25 mouse cellular contexts compared by ENCODE assay signal in genomic region chr8:94779534-94780294, GRCm38 (mm10). TPM values are rescaled to one million over a fixed set of nuclear protein-coding genes. Genes with fewer than 3 reads are reported as not detected.
DNase-seq lines count a peak whose midpoint lies in the region; ATAC-seq and TF ChIP-seq lines count a peak whose summit lies in the region.
"Had no signal": no experiment of that assay in that cellular context is flagged by ENCODE, and none has a peak within 500 bp of the region (broad histone marks: within the 10 kb centered on the region; RNA-seq: fewer than 3 reads in every experiment).

No protein-coding gene starts in this region.

- H3K79me2 ChIP-seq in CH12.LX (replicated peaks; ENCODE audit: control insufficient read depth, extremely low read depth, insufficient read depth, poor library complexity, severe bottlenecking) = peaks cover 2% of the 10 kb centered on the region; the same call in 1 of the 2 replicates

- dilution Hi-C loops in CH12.LX (cut with MboI; ENCODE audit: extremely low pct_ligation_motif_present, extremely low pct_unique_long_range_greater_than_20kb, low sequenced_read_pairs) = no loop called here

- H3K27ac ChIP-seq in intestine, postnatal 0 days (ENCODE audit: low read depth, low read length) = no peak overlapping the region
- H3K27ac ChIP-seq in intestine, embryonic 16.5 days (ENCODE audit: low read length) = no peak overlapping the region; the same call in 1 of the 2 replicates
- peak overlapping the region; percentile 97 for H3K27ac ChIP-seq in CH12.LX (ENCODE audit: insufficient read depth, low read depth)
- peak overlapping the region; percentile 56; the same call in 1 of the 2 replicates for H3K27ac ChIP-seq in limb, embryonic 10.5 days
- H3K27ac ChIP-seq: embryonic facial prominence, embryonic 13.5 days; forebrain, embryonic 13.5 days; gastrocnemius, adult 2 months had no signal

- H3K4me3 ChIP-seq in intestine, postnatal 0 days (ENCODE audit: low read depth, low read length) = no peak overlapping the region
- H3K4me3 ChIP-seq in intestine, embryonic 16.5 days (ENCODE audit: low read length) = no peak overlapping the region
- peak overlapping the region; percentile 72 to 84 (median 78) for H3K4me3 ChIP-seq in CH12.LX (replicated peaks in 1 of 3; ENCODE audit: low read depth in 2 of 3, low read length in 2 of 3, poor library complexity in 1 of 3)
- peak overlapping the region; percentile 56; the same call in 1 of the 2 replicates for H3K4me3 ChIP-seq in E14TG2a.4 (replicated peaks; ENCODE audit: low read length)
- H3K4me3 ChIP-seq in limb, embryonic 10.5 days = no peak overlapping the region
- H3K4me3 ChIP-seq: embryonic facial prominence, embryonic 13.5 days; forebrain, embryonic 13.5 days; gastrocnemius, adult 2 months; heart, embryonic 15.5 days; hindbrain, embryonic 12.5 days had no signal

- peaks cover 19% of the 10 kb centered on the region for H3K4me1 ChIP-seq in intestine, postnatal 0 days (replicated peaks; ENCODE audit: control insufficient read depth, insufficient read depth, low read length)
- H3K4me1 ChIP-seq in intestine, embryonic 16.5 days (ENCODE audit: control insufficient read depth, insufficient read depth, low read length) = peaks cover 39% of the 10 kb centered on the region
- H3K4me1 ChIP-seq in CH12.LX (ENCODE audit: control insufficient read depth in 1 of 2, insufficient read depth in 2 of 2) (peaks cover 30 to 67% of the 10 kb centered on the region in 2 experiments), E14TG2a.4 (replicated peaks; ENCODE audit: low read depth, low read length) (peaks cover 37% of the 10 kb centered on the region)
- H3K4me1 ChIP-seq in limb, embryonic 10.5 days = peaks cover 27% of the 10 kb centered on the region

- WGBS in intestine, postnatal 0 days = 96% methylated on average over 16 of the region's 16 CpGs
- 92% methylated on average over 16 of the region's 16 CpGs for WGBS in intestine, embryonic 16.5 days
- WGBS in limb, embryonic 10.5 days = 94% methylated on average over 16 of the region's 16 CpGs

- peak; percentile 67 for TF ChIP-seq EP300 in CH12.LX (IDR thresholded peaks at IDR 0.05; ENCODE audit: low read length)

- DNase-seq in CH12.LX (ENCODE audit: extremely low read depth) = peak; percentile 94
- DNase-seq in limb, embryonic 10.5 days (ENCODE audit: low spot score) = peak; percentile 28
- no peak for DNase-seq in ovary, adult 18-20 months (ENCODE audit: low spot score)
- no peak for DNase-seq in gastrocnemius, adult 18-20 months (ENCODE audit: low spot score)
- DNase-seq: adrenal gland, postnatal 14 days; cerebellum, adult 11-12 months; cerebellum, adult 9-10 months; cerebellum, postnatal 25 days; forebrain, postnatal 0 days; gastrocnemius, adult 2 months; gastrocnemius, postnatal 25 days; heart, postnatal 36 days had no signal

- ATAC-seq in intestine, postnatal 0 days = no peak
- no peak for ATAC-seq in intestine, embryonic 16.5 days
- ATAC-seq: forebrain, embryonic 13.5 days; forebrain, postnatal 0 days; hindbrain, embryonic 16.5 days; Patski had no signal

- peak; percentile 64 for TF ChIP-seq POLR2A in CH12.LX (IDR thresholded peaks at IDR 0.05; ENCODE audit: low read depth, low read length)

- in situ Hi-C loops in CH12.LX (cut with MboI; ENCODE audit: low pct_ligation_motif_present, low pct_unique_long_range_greater_than_20kb, low sequenced_read_pairs) = loop anchor here (5.0 kb wide), 2 partner anchors 37 to 72 kb away; no protein-coding TSS in a partner anchor

- H3K9me3 ChIP-seq in intestine, postnatal 0 days (ENCODE audit: control insufficient read depth) = no peaks in the 10 kb centered on the region
- H3K9me3 ChIP-seq in intestine, embryonic 16.5 days (ENCODE audit: control insufficient read depth, low read length) = no peaks in the 10 kb centered on the region
- no peaks in the 10 kb centered on the region for H3K9me3 ChIP-seq in CH12.LX (replicated peaks; ENCODE audit: low read length)
- H3K9me3 ChIP-seq in E14TG2a.4 (ENCODE audit: low read length) = no peaks in the 10 kb centered on the region
- no peaks in the 10 kb centered on the region for H3K9me3 ChIP-seq in limb, embryonic 10.5 days (replicated peaks)
- H3K9me3 ChIP-seq: embryonic facial prominence, embryonic 13.5 days; forebrain, embryonic 13.5 days; heart, embryonic 15.5 days; hindbrain, embryonic 12.5 days had no signal

- H3K36me3 ChIP-seq in intestine, postnatal 0 days (ENCODE audit: control insufficient read depth, insufficient read depth) = peaks cover 11% of the 10 kb centered on the region
- H3K36me3 ChIP-seq in intestine, embryonic 16.5 days (ENCODE audit: control insufficient read depth, insufficient read depth, low read length) = no peaks in the 10 kb centered on the region
- peaks cover 0 to 21% of the 10 kb centered on the region in 2 experiments for H3K36me3 ChIP-seq in CH12.LX (replicated peaks in 1 of 2; ENCODE audit: control insufficient read depth in 1 of 2, insufficient read depth in 1 of 2, low read length in 1 of 2)
- H3K36me3 ChIP-seq in E14TG2a.4 (ENCODE audit: insufficient read depth, low read length) = no peaks in the 10 kb centered on the region
- no peaks in the 10 kb centered on the region for H3K36me3 ChIP-seq in limb, embryonic 10.5 days
- H3K36me3 ChIP-seq: embryonic facial prominence, embryonic 13.5 days; heart, embryonic 15.5 days; hindbrain, embryonic 12.5 days had no signal

- no peak for TF ChIP-seq RAD21 in CH12.LX (IDR thresholded peaks at IDR 0.05; ENCODE audit: low read depth, low read length)

- H3K9ac ChIP-seq in intestine, postnatal 0 days (ENCODE audit: low read depth, low read length) = no peak overlapping the region
- H3K9ac ChIP-seq in intestine, embryonic 16.5 days (ENCODE audit: low read depth, low read length) = no peak overlapping the region
- peak overlapping the region; percentile 97 for H3K9ac ChIP-seq in CH12.LX (ENCODE audit: insufficient read depth, low read depth)
- H3K9ac ChIP-seq: embryonic facial prominence, embryonic 13.5 days; forebrain, embryonic 13.5 days; forebrain, postnatal 0 days; heart, embryonic 15.5 days; hindbrain, embryonic 12.5 days had no signal

- H3K4me2 ChIP-seq in intestine, postnatal 0 days (replicated peaks; ENCODE audit: low read depth) = no peak overlapping the region
- no peak overlapping the region for H3K4me2 ChIP-seq in intestine, embryonic 16.5 days (ENCODE audit: low read depth, low read length)
- H3K4me2 ChIP-seq in CH12.LX (ENCODE audit: insufficient read depth, low read depth, poor library complexity, severe bottlenecking) = peak overlapping the region; percentile 80
- H3K4me2 ChIP-seq: embryonic facial prominence, embryonic 13.5 days; forebrain, embryonic 13.5 days; heart, embryonic 11.5 days; heart, embryonic 15.5 days; hindbrain, embryonic 12.5 days had no signal

- H3K27me3 ChIP-seq in intestine, postnatal 0 days (replicated peaks; ENCODE audit: control insufficient read depth, insufficient read depth, low read length) = no peaks in the 10 kb centered on the region
- no peaks in the 10 kb centered on the region for H3K27me3 ChIP-seq in intestine, embryonic 16.5 days (replicated peaks; ENCODE audit: control insufficient read depth, insufficient read depth, low read length)
- no peaks in the 10 kb centered on the region for H3K27me3 ChIP-seq in CH12.LX (replicated peaks)
- H3K27me3 ChIP-seq in E14TG2a.4 (ENCODE audit: insufficient read depth, low read length) = peaks cover 46% of the 10 kb centered on the region
- H3K27me3 ChIP-seq in limb, embryonic 10.5 days (ENCODE audit: low read depth, poor library complexity, severe bottlenecking) = peaks cover 12% of the 10 kb centered on the region
- H3K27me3 ChIP-seq: forebrain, embryonic 13.5 days; heart, embryonic 15.5 days; Patski had no signal

- peak; percentile 23; the same call in 1 of the 2 replicates for TF ChIP-seq CTCF in intestine, postnatal 0 days (IDR thresholded peaks at IDR 0.05; ENCODE audit: low read depth)
- TF ChIP-seq CTCF in CH12.LX (conservative IDR thresholded peaks at IDR 0.05 in 1 of 2, IDR thresholded peaks at IDR 0.05 in 1 of 2; ENCODE audit: low read depth in 2 of 2, low read length in 2 of 2) = peak; percentile 26 to 28; a peak in 2 of 4 replicates
- no peak for TF ChIP-seq CTCF in E14TG2a.4 (conservative IDR thresholded peaks at IDR 0.05; ENCODE audit: low read length)

RNA-seq across cellular contexts. Expression of gene Cx3cl1, which starts 7.9 kb away (rescaled TPM):
- polyA plus RNA-seq in intestine, postnatal 0 days (2015; fragmentation: Nextera tagmentation; extraction: Ambion mirVana) = 91.8 and 95.5 TPM in 2 replicates
- 34.7 and 47.2 TPM in 2 replicates for polyA plus RNA-seq in intestine, embryonic 16.5 days (2015; fragmentation: Nextera tagmentation; extraction: Ambion mirVana)
- total RNA-seq in CH12.LX (2012; rRNA removed) = 2.5 and 3.7 TPM in 2 replicates
- 0.19 TPM in 1 of 2 replicates, not detected in the other for total RNA-seq in CH12.LX (2014; rRNA removed)
- 4.2 and 4.6 TPM in 2 replicates for polyA plus RNA-seq in CH12.LX (2012; ENCODE audit: insufficient read length, low read depth)
- polyA plus RNA-seq in limb, embryonic 10.5 days (2016; fragmentation: Nextera tagmentation; extraction: Ambion mirVana) = 2.7 and 5.3 TPM in 2 replicates
- 1 to 10 TPM in 1 of 2 experiments, under 1 TPM in 1; 0.71 to 1.5 TPM for total RNA-seq in gastrocnemius, adult 18-20 months (2021)
- polyA plus RNA-seq: activated CD4-positive, CD25-positive, alpha-beta regulatory T cell, adult 4 months had no signal

RNA-seq across cellular contexts. Expression of gene Ccl17, which starts 30.5 kb away (rescaled TPM):
- 1.2 and 1.3 TPM in 2 replicates for polyA plus RNA-seq in intestine, postnatal 0 days (2015; fragmentation: Nextera tagmentation; extraction: Ambion mirVana)
- 0.29 and 1.3 TPM in 2 replicates for polyA plus RNA-seq in intestine, embryonic 16.5 days (2015; fragmentation: Nextera tagmentation; extraction: Ambion mirVana)
- total RNA-seq in CH12.LX (2012; rRNA removed) (2.1 and 2.2 TPM in 2 replicates), CH12.LX (2014; rRNA removed) (2.5 and 2.6 TPM in 2 replicates)
- 1.3 and 2.5 TPM in 2 replicates for polyA plus RNA-seq in CH12.LX (2012; ENCODE audit: insufficient read length, low read depth)
- not detected in 2 replicates for polyA plus RNA-seq in limb, embryonic 10.5 days (2016; fragmentation: Nextera tagmentation; extraction: Ambion mirVana)
- total RNA-seq in gastrocnemius, adult 18-20 months (2021) = not detected
- total RNA-seq: adrenal gland, postnatal 14 days; forebrain, postnatal 0 days; gastrocnemius, adult 2 months; gastrocnemius, postnatal 25 days; granulocyte monocyte progenitor cell, adult 5-6 weeks; heart, postnatal 36 days had no signal
- polyA plus RNA-seq: embryonic facial prominence, embryonic 13.5 days; forebrain, embryonic 13.5 days; hindbrain, embryonic 12.5 days; intestine, embryonic 14.5 days had no signal

RNA-seq across cellular contexts. Expression of gene Ccl22, which starts 34.3 kb away (rescaled TPM):
- polyA plus RNA-seq in intestine, postnatal 0 days (2015; fragmentation: Nextera tagmentation; extraction: Ambion mirVana) = 0.05 TPM in 1 of 2 replicates, not detected in the other
- 0.10 TPM in 1 of 2 replicates, not detected in the other for polyA plus RNA-seq in intestine, embryonic 16.5 days (2015; fragmentation: Nextera tagmentation; extraction: Ambion mirVana)
- total RNA-seq in CH12.LX (2012; rRNA removed) (1,648 and 3,114 TPM in 2 replicates), CH12.LX (2014; rRNA removed) (1,111 and 1,396 TPM in 2 replicates)
- polyA plus RNA-seq in CH12.LX (2012; ENCODE audit: insufficient read length, low read depth) = 4,019 and 4,546 TPM in 2 replicates
- polyA plus RNA-seq in limb, embryonic 10.5 days (2016; fragmentation: Nextera tagmentation; extraction: Ambion mirVana) = not detected in 2 replicates
- total RNA-seq in gastrocnemius, adult 18-20 months (2021) = not detected
- total RNA-seq: forebrain, postnatal 0 days; gastrocnemius, adult 2 months; gastrocnemius, postnatal 25 days; granulocyte monocyte progenitor cell, adult 5-6 weeks; heart, postnatal 36 days had no signal
- polyA plus RNA-seq: embryonic facial prominence, embryonic 13.5 days; forebrain, embryonic 13.5 days; heart, embryonic 11.5 days; heart, embryonic 15.5 days; hindbrain, embryonic 12.5 days; hindbrain, embryonic 16.5 days; intestine, embryonic 14.5 days; Patski had no signal

RNA-seq across cellular contexts. Expression of gene Coq9, which starts 58.4 kb away (rescaled TPM):
- 79.4 and 80.7 TPM in 2 replicates for polyA plus RNA-seq in intestine, postnatal 0 days (2015; fragmentation: Nextera tagmentation; extraction: Ambion mirVana)
- 142 and 145 TPM in 2 replicates for polyA plus RNA-seq in intestine, embryonic 16.5 days (2015; fragmentation: Nextera tagmentation; extraction: Ambion mirVana)
- total RNA-seq in CH12.LX (2012; rRNA removed) = 68.5 and 82.2 TPM in 2 replicates
- 44.2 and 48.5 TPM in 2 replicates for total RNA-seq in CH12.LX (2014; rRNA removed)
- polyA plus RNA-seq in CH12.LX (2012; ENCODE audit: insufficient read length, low read depth) = 68.8 and 97.0 TPM in 2 replicates
- 51.2 and 65.5 TPM in 2 replicates for polyA plus RNA-seq in limb, embryonic 10.5 days (2016; fragmentation: Nextera tagmentation; extraction: Ambion mirVana)
- total RNA-seq in gastrocnemius, adult 18-20 months (2021) = 100 to 1,000 TPM; 392 to 399 TPM

RNA-seq across cellular contexts. Expression of gene Ciapin1, which starts 58.4 kb away (rescaled TPM):
- 88.1 and 95.1 TPM in 2 replicates for polyA plus RNA-seq in intestine, postnatal 0 days (2015; fragmentation: Nextera tagmentation; extraction: Ambion mirVana)
- 79.1 and 90.1 TPM in 2 replicates for polyA plus RNA-seq in intestine, embryonic 16.5 days (2015; fragmentation: Nextera tagmentation; extraction: Ambion mirVana)
- total RNA-seq in CH12.LX (2012; rRNA removed) = 83.1 and 99.8 TPM in 2 replicates
- 89.4 and 97.1 TPM in 2 replicates for total RNA-seq in CH12.LX (2014; rRNA removed)
- 139 and 189 TPM in 2 replicates for polyA plus RNA-seq in CH12.LX (2012; ENCODE audit: insufficient read length, low read depth)
- 195 and 198 TPM in 2 replicates for polyA plus RNA-seq in limb, embryonic 10.5 days (2016; fragmentation: Nextera tagmentation; extraction: Ambion mirVana)
- 10 to 100 TPM; 30.8 to 38.8 TPM for total RNA-seq in gastrocnemius, adult 18-20 months (2021)

Comparison
In these comparisons a context has a peak if more than half of its experiments do, and no peak if none do; other contexts are left out.
1. H3K27ac ChIP-seq: peak in CH12.LX (single experiment) and limb, embryonic 10.5 days (single experiment); none in intestine, postnatal 0 days (single experiment) and intestine, embryonic 16.5 days (single experiment).
2. H3K4me3 ChIP-seq: peak in CH12.LX (3 of 3) and E14TG2a.4 (single experiment); none in intestine, postnatal 0 days (single experiment), intestine, embryonic 16.5 days (single experiment) and limb, embryonic 10.5 days (single experiment).
3. DNase-seq: peak in CH12.LX (single experiment) and limb, embryonic 10.5 days (single experiment); none in ovary, adult 18-20 months (single experiment) and gastrocnemius, adult 18-20 months (single experiment).
4. RNA of gene Ccl22, which starts 34.3 kb away (polyA plus RNA-seq): 4,019 to 4,546 TPM in CH12.LX; 0.10 TPM in intestine, embryonic 16.5 days, 0.05 TPM in intestine, postnatal 0 days and not detected in limb, embryonic 10.5 days; every median in the first group is over 1,000 times any median in the second.